Mouse (Mus musculus): ENCODE results near the gene Scn8a.

GRCm38 (mm10) chr15:101011352-101011751 is 141.7 kb downstream of the Scn8a start:
- TF ChIP-seq CTCF (IDR thresholded peaks at IDR 0.05; ENCODE audit: borderline replicate concordance, insufficient read depth, low read length) (no peak), POLR2A (IDR thresholded peaks at IDR 0.05; ENCODE audit: low read depth, low read length) (no peak)
